Mouse (Mus musculus) bone marrow macrophage, adult 2 months (primary cell): ENCODE results near the gene Itpr3.

Experiments used
- CTCF ChIP-seq: IDR thresholded peaks from 2 replicates; pipeline ENCODE4 v1.5.1; 2012; ENCODE audit warnings: low read depth, mild to moderate bottlenecking, low read length, moderate library complexity
- POLR2A ChIP-seq: IDR thresholded peaks from 2 replicates; pipeline ENCODE4 v1.6.1; 2012; ENCODE audit warnings: mild to moderate bottlenecking, low read depth, low read length, borderline replicate concordance

DNA sequence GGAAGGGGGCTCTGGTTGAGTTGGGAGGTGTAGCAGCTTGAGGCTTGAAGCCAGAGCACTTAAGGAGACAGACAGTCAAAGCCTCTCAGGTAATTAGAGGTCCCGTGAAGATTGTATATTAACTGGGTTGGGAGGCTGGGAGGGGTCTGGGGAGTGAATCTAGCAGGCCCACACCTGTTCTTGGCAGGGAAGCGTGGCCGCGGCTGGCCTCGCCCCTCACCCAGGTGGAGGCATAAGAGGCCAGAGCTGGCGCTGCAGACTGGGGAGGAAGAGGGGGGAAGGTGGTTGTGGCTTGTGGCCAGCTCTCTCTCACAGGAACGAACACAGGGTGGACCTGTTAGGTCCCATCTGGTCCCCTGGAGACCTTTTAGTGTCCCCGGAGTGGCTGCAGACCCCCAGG lies 3.6 kb downstream of the Itpr3 start:
- no peak for TF ChIP-seq CTCF
- TF ChIP-seq POLR2A, result no peak
